Mouse (Mus musculus): ENCODE results near the gene Disc1. TPM values are rescaled to one million over a fixed set of nuclear protein-coding genes. Genes with fewer than 3 reads are reported as not detected.
A peak's percentile ranks its signal among the peaks of the same experiment; 100 is the strongest.

Disc1 gene
- total RNA-seq, 1 experiment from 2014 or later, result 1.1 TPM

DNA sequence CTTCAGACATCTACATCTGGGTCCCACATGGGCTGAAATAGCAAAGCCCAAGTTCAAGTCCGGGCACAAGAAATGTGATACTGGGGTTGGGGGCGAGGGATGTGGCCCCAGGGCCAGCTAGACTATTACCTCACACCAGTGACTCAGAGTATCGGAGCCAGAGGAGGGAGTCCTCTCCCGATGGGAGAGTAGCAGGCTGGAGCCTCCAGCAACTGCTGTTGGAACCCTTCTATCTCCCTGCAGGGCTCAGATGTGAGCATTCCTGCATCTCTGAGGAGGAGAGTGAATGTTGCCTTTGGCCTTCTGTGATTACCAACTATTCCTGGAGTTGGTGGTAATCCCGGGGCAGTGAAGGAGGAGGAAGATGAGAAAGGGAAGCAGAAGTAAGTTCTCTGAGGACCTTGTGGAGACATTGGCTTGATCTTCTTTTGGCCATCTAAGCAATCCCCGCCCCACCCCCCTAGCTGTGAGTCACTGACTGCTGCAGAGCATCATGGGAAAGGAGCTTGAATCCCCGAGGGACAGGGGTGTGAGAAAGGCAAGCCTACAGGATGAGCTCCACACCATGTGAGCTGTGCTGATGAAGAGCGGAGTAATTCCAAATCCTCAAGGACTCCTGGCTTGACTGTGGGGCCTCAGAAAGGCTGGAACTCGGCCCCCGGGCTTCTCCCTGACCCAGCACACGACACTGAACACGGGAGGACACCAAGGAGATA, 232.1 kb downstream of the Disc1 start:
- ATAC-seq (replicated peaks; ENCODE audit: low read depth, poor library complexity, severe bottlenecking), result no peak

DNA sequence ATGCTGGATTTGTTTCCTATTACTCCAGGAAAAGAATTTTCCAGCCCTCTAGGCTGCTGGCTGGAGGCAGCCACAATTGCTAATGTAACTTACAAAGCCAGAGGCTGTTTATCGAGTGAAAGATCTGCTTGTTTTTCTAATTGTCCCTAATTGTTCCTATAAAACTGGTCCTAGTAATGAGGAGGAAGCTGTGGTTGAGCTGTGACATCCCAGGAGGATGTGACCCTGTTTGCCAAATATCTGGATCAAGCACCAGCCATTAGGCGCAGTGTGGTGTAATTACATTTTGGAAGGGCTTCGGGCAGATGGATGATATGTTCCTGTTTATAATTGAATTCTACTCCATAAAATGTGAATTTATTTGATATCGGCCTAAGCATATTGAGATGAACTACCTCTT, 233.3 kb downstream of the Disc1 start:
- no peak for ATAC-seq (replicated peaks; ENCODE audit: low read depth, poor library complexity, severe bottlenecking)

DNA sequence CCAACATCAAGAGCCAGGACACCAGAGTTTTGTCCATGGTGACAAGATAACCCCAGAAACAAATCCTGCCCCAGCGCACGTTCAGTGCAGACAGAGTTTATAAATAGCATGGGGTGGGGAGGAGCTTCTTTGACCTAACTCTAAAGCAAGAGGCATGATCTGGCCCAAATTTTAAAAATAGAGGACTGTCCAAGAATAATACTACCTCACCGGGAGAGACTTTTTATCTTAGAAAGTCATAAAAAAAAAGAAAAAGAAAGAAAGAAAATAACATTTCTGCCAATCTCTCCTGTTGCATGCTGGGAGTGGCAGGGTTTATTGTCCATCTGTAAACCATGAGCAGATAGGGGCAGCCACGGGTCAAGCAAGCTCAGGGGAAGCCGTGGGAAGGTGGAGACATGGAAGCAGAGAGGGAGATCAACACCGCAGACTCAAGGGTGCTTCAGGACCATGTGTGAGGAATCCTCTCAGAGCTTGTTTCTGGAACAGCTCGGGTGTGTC, 233.9 kb downstream of the Disc1 start:
- no peak for ATAC-seq (replicated peaks; ENCODE audit: low read depth, poor library complexity, severe bottlenecking)

DNA sequence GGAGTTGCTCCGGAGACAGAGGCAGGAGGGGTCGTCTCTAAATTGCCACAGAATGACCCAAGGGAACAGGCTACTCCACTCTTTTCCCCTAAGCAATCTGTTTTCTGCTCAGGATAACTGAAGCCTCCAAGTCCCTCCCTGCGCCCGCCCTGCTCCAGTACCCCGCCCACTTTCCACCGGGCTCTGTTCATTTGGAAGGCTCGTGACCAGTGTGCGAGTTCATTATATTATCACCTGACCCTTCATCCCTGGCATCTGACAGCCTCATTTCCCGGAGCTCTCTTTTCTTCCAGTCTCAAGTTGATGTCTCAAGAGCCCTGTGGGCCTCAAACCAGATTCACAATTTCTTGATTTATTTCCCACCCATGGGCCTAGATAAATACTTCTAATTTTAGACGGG, 237.5 kb downstream of the Disc1 start:
- ATAC-seq (replicated peaks; ENCODE audit: low read depth, poor library complexity, severe bottlenecking), result no peak

DNA sequence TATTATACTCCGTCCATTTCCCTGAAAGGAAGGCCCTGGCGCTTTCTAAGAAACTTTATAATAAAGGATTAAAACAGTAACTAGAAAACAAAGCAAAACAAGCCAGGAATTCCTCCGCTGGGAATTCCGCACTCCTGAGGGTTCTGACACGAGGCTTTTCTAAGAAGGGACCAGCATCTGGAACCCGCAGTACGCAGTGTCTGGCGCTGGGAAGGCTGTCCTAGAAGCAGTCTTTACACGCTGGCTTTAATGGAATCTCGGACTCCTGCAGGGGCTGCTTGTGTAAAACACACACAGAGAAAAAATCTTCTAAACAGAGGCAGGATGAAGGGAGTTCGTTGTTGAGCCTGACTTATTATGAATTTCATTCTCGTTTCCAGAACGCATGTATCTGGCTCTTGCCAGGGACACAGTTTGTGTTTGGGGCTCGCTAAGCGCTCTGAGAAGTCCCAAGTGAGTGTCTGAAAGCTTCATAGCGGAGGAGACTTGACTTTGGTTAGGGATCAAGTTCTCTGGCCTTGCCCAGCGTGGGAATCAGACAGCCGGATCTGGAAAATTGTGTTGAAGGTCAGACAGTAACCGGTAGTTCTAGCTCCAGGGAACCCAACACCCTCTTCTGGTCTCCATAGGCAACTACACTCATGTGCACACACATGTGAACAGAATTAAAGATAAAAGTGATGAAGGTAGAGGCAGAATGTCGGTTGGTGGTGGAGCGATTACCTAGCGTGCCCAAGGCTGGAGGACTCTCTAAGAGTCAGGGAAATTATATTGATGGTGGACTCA, 238.1 kb downstream of the Disc1 start:
- no peak for ATAC-seq (replicated peaks; ENCODE audit: low read depth, poor library complexity, severe bottlenecking)

DNA sequence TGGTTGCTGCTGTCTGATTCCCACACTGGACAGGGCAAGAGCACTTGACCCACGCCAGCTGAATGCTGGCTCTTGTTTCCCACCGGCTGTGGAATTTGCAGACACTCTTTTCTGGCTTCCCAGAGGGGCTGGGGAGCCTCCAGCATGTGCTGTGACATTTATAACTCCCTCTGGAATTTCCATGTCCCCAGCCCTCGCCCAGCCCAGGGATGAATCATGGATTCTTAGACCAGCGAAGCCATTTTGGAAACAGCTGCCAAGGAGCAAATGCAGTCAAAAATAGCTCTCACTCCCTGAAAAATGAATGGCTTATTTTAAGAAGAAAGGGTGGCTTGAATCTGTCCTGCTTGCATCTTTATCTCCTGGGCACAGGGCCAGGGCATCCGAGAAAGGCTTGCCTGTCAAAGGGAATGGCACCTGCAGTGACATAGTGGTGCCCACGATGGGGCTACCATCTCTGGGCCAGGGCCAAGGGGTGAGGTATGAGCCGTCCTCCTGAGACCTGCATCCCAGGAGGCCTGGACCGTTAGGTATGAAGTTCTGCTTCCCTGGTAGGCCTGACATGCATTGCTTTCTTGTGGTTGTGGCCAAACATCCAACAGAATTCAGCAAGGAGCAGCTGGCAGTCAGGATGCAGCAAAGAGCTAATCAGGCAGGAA, 239.1 kb downstream of the Disc1 start:
- peak; percentile 29; the same call in 1 of the 2 replicates for ATAC-seq (replicated peaks; ENCODE audit: low read depth, poor library complexity, severe bottlenecking)

DNA sequence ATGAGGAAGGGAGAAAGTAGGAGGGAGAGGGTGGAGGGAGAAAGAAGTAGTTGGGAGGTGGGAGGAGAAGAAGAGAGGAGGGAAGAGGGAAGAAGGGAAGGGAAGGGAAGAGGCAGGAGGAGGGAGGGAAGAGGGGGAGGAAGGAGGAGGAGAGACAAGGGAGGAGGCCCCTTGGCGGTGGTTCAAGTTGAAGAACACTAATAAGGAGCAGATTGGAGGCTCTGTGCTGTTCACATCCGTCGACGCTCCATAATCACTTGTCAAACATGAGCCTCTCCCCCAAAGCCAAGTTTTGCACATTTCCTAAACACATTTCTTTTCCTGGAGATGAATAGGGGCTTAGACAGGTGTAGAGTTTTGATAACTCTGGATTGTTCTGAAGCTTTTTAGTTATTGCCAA, 245.3 kb downstream of the Disc1 start:
- ATAC-seq (replicated peaks; ENCODE audit: low read depth, poor library complexity, severe bottlenecking), result no peak

DNA sequence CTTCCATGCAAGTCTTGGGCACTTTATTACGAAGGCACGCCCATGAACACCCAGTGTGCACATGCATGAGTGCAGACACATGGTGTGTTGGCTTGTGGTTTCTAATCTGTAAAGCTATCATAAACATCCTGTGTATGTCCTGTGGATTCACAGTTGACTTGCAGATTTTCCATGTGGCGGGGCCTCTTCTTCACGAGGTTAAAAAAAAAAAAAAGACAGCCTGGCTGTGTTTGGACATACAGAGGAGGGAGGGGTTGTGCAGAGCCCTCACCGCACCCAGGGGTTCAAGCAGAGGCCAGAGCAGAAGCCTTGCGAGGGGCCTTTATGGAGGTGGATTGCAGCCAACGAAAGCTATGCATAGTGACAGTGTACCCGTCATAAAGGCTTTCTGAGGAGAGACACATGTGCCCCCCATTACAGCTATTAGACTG, 248.0 kb downstream of the Disc1 start:
- ATAC-seq (replicated peaks; ENCODE audit: low read depth, poor library complexity, severe bottlenecking), result no peak

DNA sequence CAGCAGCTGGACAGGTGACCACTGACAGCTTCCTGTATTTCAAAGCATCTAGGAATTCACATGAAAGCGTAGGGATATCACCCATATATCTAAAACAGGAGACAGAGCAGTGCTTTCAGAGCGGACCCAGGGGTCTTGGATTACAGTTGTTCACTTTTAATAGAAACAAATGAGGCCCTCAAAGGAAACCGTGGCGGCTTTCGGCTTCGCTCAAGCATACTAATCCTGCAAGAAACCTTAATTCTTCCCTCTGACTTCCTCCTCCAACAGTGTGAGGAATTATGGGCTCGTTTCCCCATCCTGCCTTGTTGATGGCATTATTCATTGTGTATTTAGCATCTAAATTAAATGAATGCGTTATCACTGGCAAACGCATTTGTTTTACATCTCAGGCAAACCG, 252.7 kb downstream of the Disc1 start:
- ATAC-seq (replicated peaks; ENCODE audit: low read depth, poor library complexity, severe bottlenecking), result no peak

DNA sequence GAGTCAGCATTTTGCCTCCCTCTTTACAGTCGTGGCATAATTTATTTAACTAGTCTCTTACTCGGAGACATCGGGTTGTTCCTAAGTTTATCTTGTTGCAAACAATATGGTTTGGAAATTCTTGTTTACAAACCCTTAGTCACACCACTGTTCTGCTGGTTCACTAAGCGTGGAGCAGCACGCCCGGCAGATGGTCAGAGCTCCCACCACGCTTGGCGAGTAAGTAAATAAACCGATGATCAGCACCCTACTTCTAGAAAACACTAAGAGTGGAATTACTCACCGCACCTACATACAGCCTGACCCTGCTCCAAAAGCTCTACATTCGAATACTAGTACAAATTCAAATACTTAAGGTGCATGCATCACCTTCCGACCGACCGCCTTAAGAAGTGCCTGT, 256.0 kb downstream of the Disc1 start:
- ATAC-seq (replicated peaks; ENCODE audit: low read depth, poor library complexity, severe bottlenecking), result no peak

Other genes with a start within 250 kb of the Disc1 start
- 69.3 and 90.7 TPM in 2 replicates for gene Gnpat, start 191.2 kb upstream of the Disc1 start, total RNA-seq (2017)
- 69.2 and 77.3 TPM in 2 replicates for gene 2810004N23Rik, start 191.1 kb upstream of the Disc1 start, total RNA-seq (2017)
- 15.2 and 16.2 TPM in 2 replicates for gene Exoc8, start 156.5 kb upstream of the Disc1 start, total RNA-seq (2017)
- 25.7 and 26.8 TPM in 2 replicates for gene Sprtn, start 156.3 kb upstream of the Disc1 start, total RNA-seq (2017)
- 19.4 and 24.8 TPM in 2 replicates for gene Egln1, start 104.9 kb upstream of the Disc1 start, total RNA-seq (2017)
- 60.4 and 82.8 TPM in 2 replicates for gene Tsnax, start 41.2 kb upstream of the Disc1 start, total RNA-seq (2017)

All from common myeloid progenitor, adult 5-6 weeks (primary cell).